Mouse (Mus musculus): ENCODE measurements at regions not wholly inside any gene's neighbourhood (a gene's known extent, or its start where the extent isn't known, plus 50 kb on each side); places are given as distances from the start of the nearest gene placed in this dataset.

DNA sequence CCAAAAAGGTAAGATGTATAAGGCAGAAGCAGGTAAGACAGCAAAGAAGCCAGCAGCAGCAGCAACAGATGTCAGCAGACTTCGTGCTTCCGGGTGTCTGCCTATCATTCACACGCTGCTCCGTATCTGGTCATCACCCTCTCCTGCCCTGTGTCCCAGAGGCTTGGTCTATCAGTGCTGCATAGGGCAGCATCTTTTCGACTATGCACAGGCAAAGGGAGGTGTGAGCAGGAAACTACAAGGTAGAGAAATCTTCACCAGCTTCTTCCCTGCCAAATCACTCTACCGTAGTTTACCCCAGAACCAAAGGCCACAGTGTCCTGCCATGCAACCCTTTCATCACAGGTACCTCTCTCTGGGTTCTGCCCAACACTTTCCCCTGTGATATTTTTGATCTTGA is 156.5 kb downstream of the Zfp36l1 start:
- no peaks in the 10 kb centered on the region for H3K4me1 ChIP-seq (replicated peaks; ENCODE audit: control insufficient read depth, insufficient read depth)
- no peaks in the 10 kb centered on the region for H3K36me3 ChIP-seq (ENCODE audit: control insufficient read depth, insufficient read depth, low read length)
- no peaks in the 10 kb centered on the region for H3K27me3 ChIP-seq (ENCODE audit: control insufficient read depth, insufficient read depth, low read length)
- TF ChIP-seq CTCF (IDR thresholded peaks at IDR 0.05; ENCODE audit: low read depth) (no peak), EP300 (optimal IDR thresholded peaks at IDR 0.05) (no peak)
- H3K9ac ChIP-seq (ENCODE audit: low read length), result no peak overlapping the region
- no peak overlapping the region for H3K4me2 ChIP-seq (replicated peaks; ENCODE audit: low read depth)
- no peaks in the 10 kb centered on the region for H3K9me3 ChIP-seq (ENCODE audit: control insufficient read depth, low read length)
- WGBS, result 83% methylated on average over 6 of the region's 6 CpGs
- H3K27ac ChIP-seq (replicated peaks), result no peak overlapping the region
- ATAC-seq (ENCODE audit: low FRiP score, low TSS enrichment) (no peak), DNase-seq (ENCODE audit: low spot score) (no peak)
- H3K4me3 ChIP-seq (ENCODE audit: low read depth, low read length), result no peak overlapping the region

DNA sequence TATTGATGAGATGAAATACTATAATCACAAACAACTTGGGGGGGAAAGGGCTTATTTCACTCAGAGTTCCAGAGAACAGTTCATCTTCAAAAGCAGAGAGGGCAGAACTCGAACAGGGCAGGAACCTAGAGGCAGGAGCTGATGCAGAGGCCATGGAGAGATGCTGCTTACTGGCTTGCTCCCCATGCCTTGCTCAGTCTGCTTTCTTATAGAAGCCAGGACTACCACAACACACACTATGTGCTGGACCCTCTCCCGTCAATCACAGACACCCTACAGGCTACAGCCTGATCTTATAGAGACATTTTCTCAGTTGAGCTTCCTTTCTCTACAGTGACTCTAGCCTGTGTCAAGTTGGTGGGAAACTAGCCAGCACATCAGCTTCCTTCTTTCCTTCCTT is 157.3 kb downstream of the Zfp36l1 start:
- ATAC-seq (ENCODE audit: low FRiP score, low TSS enrichment) (no peak), DNase-seq (ENCODE audit: low spot score) (no peak)
- Histone ChIP-seq H3K9me3 (ENCODE audit: control insufficient read depth, low read length) (no peaks in the 10 kb centered on the region), H3K27me3 (ENCODE audit: control insufficient read depth, insufficient read depth, low read length) (no peaks in the 10 kb centered on the region), H3K4me3 (ENCODE audit: low read depth, low read length) (no peak overlapping the region), H3K27ac (replicated peaks) (no peak overlapping the region), H3K36me3 (ENCODE audit: control insufficient read depth, insufficient read depth, low read length) (no peaks in the 10 kb centered on the region), H3K4me1 (replicated peaks; ENCODE audit: control insufficient read depth, insufficient read depth) (no peaks in the 10 kb centered on the region), H3K9ac (ENCODE audit: low read length) (no peak overlapping the region), H3K4me2 (replicated peaks; ENCODE audit: low read depth) (no peak overlapping the region)
- TF ChIP-seq CTCF (IDR thresholded peaks at IDR 0.05; ENCODE audit: low read depth) (no peak), EP300 (optimal IDR thresholded peaks at IDR 0.05) (no peak)
- WGBS, result 94% methylated on average over 2 of the region's 2 CpGs

DNA sequence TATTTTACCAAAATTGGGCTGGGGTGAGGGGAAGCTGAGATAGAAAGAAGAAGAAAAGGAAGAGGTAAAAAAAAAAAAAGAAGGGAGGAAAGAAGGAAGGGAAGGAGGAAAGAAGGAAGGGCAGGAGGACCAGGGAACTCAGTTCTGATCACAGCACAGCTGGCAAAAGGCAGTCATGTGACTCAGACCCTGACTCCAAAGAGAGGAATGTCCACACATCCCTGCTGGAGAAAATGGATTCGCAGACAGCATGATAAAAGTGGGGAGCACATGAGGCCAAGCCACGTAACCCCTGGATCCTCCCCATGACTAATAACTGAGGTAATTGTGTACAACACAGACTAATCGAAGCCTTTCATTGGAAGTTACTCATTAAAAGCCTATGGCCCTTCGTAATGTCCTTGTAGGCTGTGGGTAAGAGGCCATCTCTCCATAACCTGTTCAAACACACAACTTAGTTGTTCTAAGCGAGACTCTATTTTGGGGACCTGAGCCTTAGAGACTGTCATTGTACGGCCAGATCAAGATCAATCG is 162.2 kb downstream of the Zfp36l1 start:
- no peak for DNase-seq (ENCODE audit: low spot score)
- Histone ChIP-seq H3K9ac (ENCODE audit: low read length) (no peak overlapping the region), H3K27me3 (ENCODE audit: control insufficient read depth, insufficient read depth, low read length) (no peaks in the 10 kb centered on the region), H3K36me3 (ENCODE audit: control insufficient read depth, insufficient read depth, low read length) (no peaks in the 10 kb centered on the region), H3K4me2 (replicated peaks; ENCODE audit: low read depth) (no peak overlapping the region), H3K9me3 (ENCODE audit: control insufficient read depth, low read length) (no peaks in the 10 kb centered on the region), H3K4me1 (replicated peaks; ENCODE audit: control insufficient read depth, insufficient read depth) (peaks cover 2% of the 10 kb centered on the region; the same call in 1 of the 2 replicates), H3K4me3 (ENCODE audit: low read depth, low read length) (no peak overlapping the region), H3K27ac (replicated peaks) (0 out of 2 replicates have a peak overlapping the region, but pooled peaks have one; percentile 8)
- ATAC-seq (ENCODE audit: low FRiP score, low TSS enrichment), result peak; percentile 70
- TF ChIP-seq EP300 (optimal IDR thresholded peaks at IDR 0.05), result no peak
- no peak for TF ChIP-seq CTCF (IDR thresholded peaks at IDR 0.05; ENCODE audit: low read depth)
- 72% methylated on average over 7 of the region's 7 CpGs for WGBS

DNA sequence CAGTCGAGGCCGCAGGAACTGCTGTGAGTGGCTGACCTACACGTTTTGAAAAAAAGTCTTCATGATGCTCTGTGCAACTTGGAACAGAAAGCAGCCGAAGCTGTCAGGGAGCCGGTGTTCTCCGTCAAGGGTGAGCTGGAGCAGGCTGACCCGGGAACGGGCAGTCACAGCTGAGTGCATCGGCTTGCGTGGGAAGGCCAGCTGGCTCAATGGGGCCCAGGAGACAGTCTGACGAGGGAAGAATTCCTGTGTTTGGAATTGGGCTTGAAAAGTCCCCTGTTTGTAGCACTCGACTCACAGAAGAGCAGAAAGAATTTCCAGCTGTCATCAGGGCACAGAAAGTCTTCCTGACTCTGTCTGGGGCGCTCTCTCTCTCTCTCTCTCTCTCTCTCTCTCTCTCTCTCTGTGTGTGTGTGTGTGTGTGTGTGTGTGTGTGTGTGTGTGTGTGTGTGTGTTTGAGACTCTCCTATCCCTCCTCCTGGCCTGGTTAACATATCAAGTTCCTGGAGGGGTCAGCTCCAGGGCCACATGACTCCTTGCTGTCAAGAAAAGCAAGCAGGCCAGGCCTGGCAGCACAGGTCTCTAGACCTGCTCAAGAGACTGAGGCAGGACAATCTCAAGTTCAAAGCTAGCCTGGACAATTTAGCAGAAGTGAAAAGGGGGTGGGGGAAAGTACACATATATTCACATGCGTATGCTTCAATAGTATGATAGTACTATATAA is 163.6 kb downstream of the Zfp36l1 start:
- TF ChIP-seq EP300 (optimal IDR thresholded peaks at IDR 0.05) (no peak), CTCF (IDR thresholded peaks at IDR 0.05; ENCODE audit: low read depth) (no peak)
- DNase-seq (ENCODE audit: low spot score) (peak; percentile 57), ATAC-seq (ENCODE audit: low FRiP score, low TSS enrichment) (peak; percentile 66; the same call in 1 of the 2 replicates)
- Histone ChIP-seq H3K36me3 (ENCODE audit: control insufficient read depth, insufficient read depth, low read length) (no peaks in the 10 kb centered on the region), H3K4me1 (replicated peaks; ENCODE audit: control insufficient read depth, insufficient read depth) (peaks cover 11% of the 10 kb centered on the region), H3K9me3 (ENCODE audit: control insufficient read depth, low read length) (no peaks in the 10 kb centered on the region), H3K4me3 (ENCODE audit: low read depth, low read length) (no peak overlapping the region), H3K27me3 (ENCODE audit: control insufficient read depth, insufficient read depth, low read length) (no peaks in the 10 kb centered on the region), H3K9ac (ENCODE audit: low read length) (no peak overlapping the region), H3K4me2 (replicated peaks; ENCODE audit: low read depth) (no peak overlapping the region), H3K27ac (replicated peaks) (peak overlapping the region; percentile 87)
- 29% methylated on average over 14 of the region's 14 CpGs for WGBS

DNA sequence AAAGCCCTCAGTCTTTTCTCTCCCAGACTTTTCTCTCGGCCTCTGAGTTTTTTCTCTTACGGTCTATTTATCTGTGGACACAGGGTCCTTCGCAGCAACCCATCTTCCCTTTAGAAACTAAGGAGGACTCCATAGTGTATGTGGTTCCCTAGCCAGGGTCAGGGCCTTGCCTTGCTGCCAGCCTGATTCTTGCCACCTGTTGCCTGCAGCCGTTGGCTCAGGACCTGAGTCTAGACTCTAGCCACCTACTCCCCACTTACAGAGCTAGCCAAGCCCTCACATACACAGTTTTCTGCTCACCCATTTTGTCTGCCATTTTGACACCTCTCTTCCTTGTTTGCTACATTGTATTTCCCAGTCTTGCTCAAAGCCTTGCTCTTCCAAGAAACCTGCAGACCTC is 165.2 kb downstream of the Zfp36l1 start:
- ATAC-seq (ENCODE audit: low FRiP score, low TSS enrichment), result no peak
- Histone ChIP-seq H3K36me3 (ENCODE audit: control insufficient read depth, insufficient read depth, low read length) (no peaks in the 10 kb centered on the region), H3K27me3 (ENCODE audit: control insufficient read depth, insufficient read depth, low read length) (no peaks in the 10 kb centered on the region), H3K4me2 (replicated peaks; ENCODE audit: low read depth) (no peak overlapping the region), H3K4me3 (ENCODE audit: low read depth, low read length) (no peak overlapping the region), H3K9ac (ENCODE audit: low read length) (no peak overlapping the region), H3K9me3 (ENCODE audit: control insufficient read depth, low read length) (no peaks in the 10 kb centered on the region), H3K27ac (replicated peaks) (no peak overlapping the region), H3K4me1 (replicated peaks; ENCODE audit: control insufficient read depth, insufficient read depth) (peaks cover 11% of the 10 kb centered on the region)
- 83% methylated on average over 4 of the region's 4 CpGs for WGBS
- no peak for DNase-seq (ENCODE audit: low spot score)
- no peak for TF ChIP-seq EP300 (optimal IDR thresholded peaks at IDR 0.05)
- TF ChIP-seq CTCF (IDR thresholded peaks at IDR 0.05; ENCODE audit: low read depth), result no peak

DNA sequence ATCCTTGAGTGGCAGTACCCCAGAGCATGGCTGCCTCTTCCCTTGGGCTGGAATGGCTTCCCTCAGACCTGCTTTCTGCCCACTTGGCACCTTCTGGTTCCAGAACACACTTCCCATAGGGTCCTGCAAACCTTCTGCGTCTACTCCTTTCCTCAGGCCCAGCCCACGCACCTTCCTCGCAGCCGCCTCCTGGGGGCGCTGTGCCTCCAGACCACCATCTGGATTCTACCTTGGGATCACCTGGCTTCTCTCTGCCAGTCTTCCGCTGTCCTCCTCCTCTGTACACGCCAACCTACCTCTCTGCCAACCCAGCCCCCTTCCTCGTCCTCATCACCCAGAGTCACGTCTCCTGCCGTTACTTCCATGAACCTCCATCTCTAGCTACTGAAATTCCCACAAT is 166.0 kb downstream of the Zfp36l1 start:
- 86% methylated on average over 10 of the region's 10 CpGs for WGBS
- H3K27ac ChIP-seq (replicated peaks), result no peak overlapping the region; the same call in 1 of the 2 replicates
- no peak overlapping the region for H3K4me3 ChIP-seq (ENCODE audit: low read depth, low read length)
- TF ChIP-seq EP300 (optimal IDR thresholded peaks at IDR 0.05) (no peak), CTCF (IDR thresholded peaks at IDR 0.05; ENCODE audit: low read depth) (peak; percentile 54)
- peaks cover 11% of the 10 kb centered on the region for H3K4me1 ChIP-seq (replicated peaks; ENCODE audit: control insufficient read depth, insufficient read depth)
- H3K9me3 ChIP-seq (ENCODE audit: control insufficient read depth, low read length), result no peaks in the 10 kb centered on the region
- no peak for ATAC-seq (ENCODE audit: low FRiP score, low TSS enrichment)
- H3K9ac ChIP-seq (ENCODE audit: low read length), result no peak overlapping the region
- no peak for DNase-seq (ENCODE audit: low spot score)
- H3K36me3 ChIP-seq (ENCODE audit: control insufficient read depth, insufficient read depth, low read length), result no peaks in the 10 kb centered on the region
- H3K4me2 ChIP-seq (replicated peaks; ENCODE audit: low read depth), result no peak overlapping the region
- H3K27me3 ChIP-seq (ENCODE audit: control insufficient read depth, insufficient read depth, low read length), result no peaks in the 10 kb centered on the region

Data from stomach, postnatal 0 days (tissue).